Mouse (Mus musculus): ENCODE data around the gene Slc35b1. TPM values are rescaled to one million over a fixed set of nuclear protein-coding genes. Genes with fewer than 3 reads are reported as not detected.

The Slc35b1 gene
- 66.5 TPM for polyA plus RNA-seq (2017; shearing (Covaris generic))

GRCm38 (mm10) chr11:95384319-95384972, at the start of gene Slc35b1:
Gene Slc35b1, plus strand, starts transcription at chr11:95384692.

GRCm38 (mm10) chr11:95336568-95337128, 47.8 kb upstream of the Slc35b1 start, which contains the start of gene Fam117a:
Gene Fam117a, plus strand, starts transcription at chr11:95337018.

GRCm38 (mm10) chr11:95413641-95414535, 29.4 kb downstream of the Slc35b1 start, which contains the start of gene Spop:
Gene Spop, plus strand, starts transcription at chr11:95414080.

Other genes starting within 250 kb of the Slc35b1 start
- gene Dlx4, start 238.4 kb upstream of the Slc35b1 start, polyA plus RNA-seq (2017; shearing (Covaris generic)) = not detected
- 0.14 TPM for gene Tac4, start 123.2 kb upstream of the Slc35b1 start, polyA plus RNA-seq (2017; shearing (Covaris generic))
- gene Kat7, start 74.4 kb upstream of the Slc35b1 start, polyA plus RNA-seq (2017; shearing (Covaris generic)) = 111 TPM
- gene Fam117a, start 47.7 kb upstream of the Slc35b1 start, polyA plus RNA-seq (2017; shearing (Covaris generic)) = 48.6 TPM
- gene Spop, start 29.4 kb downstream of the Slc35b1 start, polyA plus RNA-seq (2017; shearing (Covaris generic)) = 193 TPM
- gene Nxph3, start 129.9 kb downstream of the Slc35b1 start, polyA plus RNA-seq (2017; shearing (Covaris generic)) = not detected
- gene Ngfr, start 203.0 kb downstream of the Slc35b1 start, polyA plus RNA-seq (2017; shearing (Covaris generic)) = not detected

Data from CD4-positive, CD25-positive, alpha-beta regulatory T cell (primary cell).